Mouse (Mus musculus) left cerebral cortex, postnatal 25 days (tissue): Measurements from ENCODE around the gene Ubac2. TPM values are rescaled to one million over a fixed set of nuclear protein-coding genes. Genes with fewer than 3 reads are reported as not detected.
"Not testable (repeated sequence)": the region's sequence is repeated elsewhere in the genome, so short reads cannot be mapped to it uniquely, and the experiment has no call there.

ENCODE experiments used
- DNase-seq, 2 experiments: peaks; one replicate each; pipeline ENCODE4 v3.0.0; 2022; ENCODE audit warnings: low spot score in 2 of 2, mixed read lengths in 1 of 2
- intact Hi-C: fragments of 180-260 bp; cut with DNase I; formaldehyde crosslinking; loops from one replicate; pipeline ENCODE4 v1.15.1; 2025
- total RNA-seq, 2 experiments: library from RNA; stranded (reverse); gene quantifications; 2 replicates each; pipeline ENCODE4 v1.2.3; 2021

Gene Ubac2
- total RNA-seq = 10 to 100 TPM; 33.7 to 33.8 TPM

DNA sequence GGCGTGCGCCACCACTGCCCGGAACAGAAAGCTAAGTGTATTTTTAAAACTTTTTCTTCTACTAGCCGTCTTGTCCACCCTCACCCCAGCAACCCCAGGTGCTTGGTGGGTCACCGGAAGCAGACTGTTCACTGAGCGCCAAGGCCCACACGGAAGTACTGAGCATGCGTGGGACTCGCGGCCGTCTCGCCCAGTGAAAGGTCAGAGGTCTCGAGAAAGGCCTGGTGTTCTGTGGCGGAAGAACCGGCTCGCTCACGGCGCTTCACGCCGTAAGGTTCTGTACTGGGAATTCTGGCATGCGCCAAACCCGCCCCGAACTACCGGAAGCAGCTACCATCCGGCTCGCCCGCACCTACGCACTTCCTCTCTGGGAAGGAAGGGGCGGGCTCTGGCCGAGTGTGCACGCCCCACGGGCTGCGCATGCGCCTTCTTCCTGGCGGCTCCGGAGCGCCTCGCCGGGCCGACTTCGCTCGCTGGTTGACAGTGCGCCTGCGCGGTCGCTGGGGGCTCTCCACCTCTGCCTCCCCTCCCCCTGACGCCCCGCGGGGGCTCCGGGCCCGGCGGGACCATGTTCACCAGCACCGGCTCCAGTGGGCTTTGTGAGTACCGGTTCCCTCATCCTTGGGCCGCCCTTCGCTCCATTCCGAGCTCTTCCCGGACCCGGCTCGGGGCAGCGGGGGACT lies at the start of gene Ubac2:
Gene Ubac2, plus strand, starts transcription at position 445 of the 683 bp plus-strand sequence.
- intact Hi-C loops = loop anchor here (1.0 to 10.0 kb wide), 3 partner anchors 80 to 294 kb away; partner anchors contain the start of gene Tm9sf2

DNA sequence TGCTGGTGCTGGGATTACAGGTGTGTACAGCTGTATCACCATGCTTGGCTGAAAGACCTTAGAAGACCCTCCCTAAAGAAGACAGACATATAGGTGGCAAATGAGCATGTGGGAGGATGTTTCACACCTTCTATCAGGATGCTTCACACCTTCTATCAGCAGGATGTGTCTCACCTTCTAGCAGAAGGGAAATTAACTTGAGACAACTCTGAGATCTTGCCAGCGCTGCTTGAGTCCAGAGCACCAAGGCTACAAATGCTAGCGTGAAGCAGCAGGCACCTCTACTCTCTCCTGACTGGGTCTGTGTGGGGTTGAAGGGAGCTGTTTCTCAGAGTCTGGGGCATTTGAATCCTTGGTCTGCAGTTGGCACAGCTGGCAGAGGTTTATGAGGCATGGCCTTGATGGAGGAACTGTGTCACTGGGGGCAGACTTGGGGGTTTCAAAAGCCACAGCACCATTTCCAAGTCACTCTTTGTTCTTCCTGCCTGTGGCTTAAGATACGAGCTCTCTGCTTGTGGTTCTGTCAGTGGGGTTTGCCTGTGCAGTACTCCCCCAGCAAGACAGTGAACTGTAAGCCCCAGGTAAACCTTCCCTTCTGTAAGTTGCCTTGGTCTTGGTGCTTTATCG lies 48.5 kb upstream of the Ubac2 start:
- no peak for DNase-seq
- intact Hi-C loops = no loop called here

More for the DNA sequence above, at the start of gene Ubac2:
- peak; percentile 98 to 99 for DNase-seq

DNA sequence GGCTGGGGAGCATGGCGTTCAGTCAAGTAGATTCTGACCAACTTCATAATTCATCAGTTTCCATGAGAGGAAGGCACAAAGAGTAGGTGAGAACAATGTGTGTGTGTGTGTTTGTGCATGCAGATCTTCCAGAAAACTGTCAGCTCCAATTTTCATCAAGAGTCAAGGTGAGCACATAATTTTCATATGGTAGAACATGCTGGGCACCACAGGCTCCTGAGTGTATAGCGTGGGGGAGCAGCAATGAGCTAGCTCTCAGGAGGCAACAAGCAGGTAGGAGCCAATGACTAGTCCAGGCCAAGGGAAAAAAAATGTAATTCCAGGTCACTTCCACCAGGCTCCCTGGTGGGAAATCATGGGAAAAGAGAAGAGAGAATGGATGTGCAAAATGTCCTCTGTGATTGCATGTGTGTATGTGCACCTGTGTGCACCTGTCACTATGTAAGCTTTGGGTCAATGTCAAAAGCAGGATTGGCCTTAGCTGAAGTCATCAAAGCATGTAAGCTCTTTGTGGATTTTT lies 45.4 kb upstream of the Ubac2 start:
- intact Hi-C loops = no loop called here
- no peak for DNase-seq

DNA sequence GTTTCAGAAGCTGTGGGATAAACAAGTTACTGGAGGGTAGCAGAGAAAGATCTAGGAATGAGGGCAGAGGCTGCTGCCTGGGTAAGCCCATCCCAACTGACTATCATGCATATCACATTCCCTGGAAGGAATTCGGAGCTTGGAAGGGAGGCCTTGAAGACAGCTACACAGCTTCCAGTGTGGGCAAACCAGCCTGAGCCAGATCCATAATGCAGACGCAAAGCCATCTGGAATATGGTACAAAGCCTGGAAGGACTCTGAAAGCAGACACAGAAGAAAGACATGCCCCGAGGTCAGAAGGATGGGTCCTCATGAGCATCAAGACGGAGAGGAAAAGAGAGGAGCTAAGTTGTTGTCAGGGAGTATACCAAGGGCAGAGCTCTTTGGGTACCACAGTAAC lies 40.3 kb upstream of the Ubac2 start:
- intact Hi-C loops = no loop called here
- no peak for DNase-seq

DNA sequence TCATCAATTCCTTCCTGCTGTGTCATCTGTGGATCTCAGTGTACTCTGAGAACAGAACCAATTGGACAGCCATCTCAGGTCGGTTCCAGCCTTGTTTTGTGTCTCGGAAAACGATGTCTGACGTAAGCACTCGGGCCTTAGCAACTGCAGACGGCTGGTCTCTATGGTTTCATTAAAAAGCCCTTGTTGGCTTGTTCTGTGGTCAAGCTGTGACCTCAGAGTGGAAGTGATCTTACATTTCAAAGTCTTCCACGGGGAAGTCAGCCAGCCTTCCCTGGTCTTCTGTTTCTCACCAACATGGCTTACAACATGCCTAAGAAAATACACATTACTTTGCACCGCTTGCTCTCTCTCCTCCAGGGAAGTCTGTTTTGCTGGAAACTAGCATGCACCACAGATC lies 38.2 kb upstream of the Ubac2 start:
- intact Hi-C loops = no loop called here
- no peak for DNase-seq

DNA sequence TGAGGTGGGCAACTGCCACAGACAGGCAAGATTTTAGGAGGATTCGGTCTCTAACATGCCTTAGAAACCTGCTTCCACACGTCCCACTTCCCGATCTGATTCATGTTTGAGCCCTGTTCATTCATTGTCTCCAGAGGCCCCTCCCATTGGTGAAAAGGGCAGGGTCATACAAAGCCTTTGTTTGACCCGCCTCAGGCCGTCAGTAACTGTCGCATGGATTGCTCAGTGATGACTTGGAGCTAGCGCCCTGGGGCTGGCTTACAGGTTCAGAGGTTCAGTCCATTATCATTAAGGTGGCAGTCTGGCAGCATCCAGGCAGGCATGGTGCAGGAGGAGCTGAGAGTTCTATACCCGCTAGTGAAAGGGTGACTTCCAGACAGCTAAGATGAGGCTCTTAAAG lies 33.9 kb upstream of the Ubac2 start:
- intact Hi-C loops = no loop called here
- DNase-seq = no peak

DNA sequence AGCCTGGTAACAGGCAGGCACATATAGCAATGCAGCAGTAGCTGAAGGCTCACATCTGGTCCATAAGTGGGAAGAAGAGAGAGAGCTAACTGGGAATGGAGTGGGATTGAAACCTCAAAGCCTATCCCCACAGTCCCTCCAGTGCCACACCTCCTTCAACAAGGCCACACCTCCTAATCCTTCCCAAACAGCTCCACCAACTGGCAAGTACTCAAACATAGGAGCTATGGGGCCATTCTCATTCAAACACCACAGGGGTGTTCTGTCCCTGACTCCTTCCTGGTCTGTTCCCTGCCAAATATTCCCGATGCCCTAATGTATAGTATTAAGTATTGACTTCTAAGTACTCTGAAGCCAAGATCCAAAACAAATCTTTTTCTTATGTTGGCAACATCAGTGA lies 27.2 kb upstream of the Ubac2 start:
- intact Hi-C loops = no loop called here
- no peak for DNase-seq

DNA sequence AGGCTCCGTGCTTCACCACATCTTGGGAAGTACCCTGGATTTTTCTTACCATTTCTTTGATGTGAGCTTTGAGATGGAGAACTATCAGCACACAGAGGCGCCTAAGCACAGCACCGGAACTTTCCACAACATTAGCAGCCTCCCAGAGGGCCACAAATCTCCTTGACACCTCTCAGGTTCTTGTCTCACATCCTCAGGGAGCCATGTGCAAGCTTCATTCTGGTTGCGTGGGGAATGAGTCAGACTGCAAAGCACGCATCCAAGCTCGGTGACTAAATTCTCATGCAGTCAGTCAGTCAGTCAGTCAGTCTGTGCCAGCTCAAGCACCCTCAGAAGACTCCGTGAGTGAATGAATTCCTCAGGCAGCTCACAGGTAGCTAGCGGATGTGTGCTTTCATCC lies 25.9 kb upstream of the Ubac2 start:
- peak; percentile 10 to 61 for DNase-seq
- intact Hi-C loops = no loop called here

DNA sequence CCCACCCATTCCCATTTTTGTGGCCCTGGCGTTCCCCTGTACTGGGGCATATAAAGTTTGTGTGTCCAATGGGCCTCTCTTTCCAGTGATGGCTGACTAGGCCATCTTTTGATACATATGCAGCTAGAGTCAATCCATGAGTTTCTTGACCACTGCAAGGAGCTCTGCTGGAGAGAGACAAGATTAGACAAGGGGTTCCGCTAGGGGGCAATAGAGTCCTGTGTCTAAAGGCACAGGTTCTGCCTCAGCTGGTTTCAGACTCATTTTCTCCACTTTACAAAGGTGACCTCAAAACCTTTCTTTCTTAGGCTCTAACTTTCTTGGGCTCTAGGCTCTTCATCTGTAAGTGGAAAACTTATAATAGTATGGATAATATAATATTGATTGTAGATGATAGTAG lies 13.3 kb upstream of the Ubac2 start:
- DNase-seq = peak; percentile 69 to 73
- intact Hi-C loops = loop anchor here (1.0 to 5.0 kb wide), 2 partner anchors 54 to 197 kb away; no protein-coding TSS in a partner anchor

DNA sequence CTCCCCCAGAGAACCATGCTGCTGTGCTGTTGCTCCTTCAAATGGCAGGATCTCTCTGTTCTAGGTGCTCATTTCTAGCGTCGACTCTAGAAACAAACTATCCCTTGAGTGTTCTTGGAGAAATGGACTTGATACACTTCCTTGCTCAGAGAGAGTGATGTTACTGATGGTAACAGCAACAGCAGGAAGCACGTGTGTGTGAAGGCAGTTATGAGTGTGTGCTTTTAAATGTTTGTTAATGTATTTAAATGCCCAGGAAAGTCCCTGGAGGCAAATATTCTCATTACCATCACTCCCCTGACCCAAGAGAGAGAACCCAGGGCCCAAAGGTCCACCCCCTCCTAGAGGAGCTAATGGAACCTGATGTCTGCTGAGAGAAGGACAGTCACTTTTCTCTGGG lies 11.8 kb upstream of the Ubac2 start:
- no peak for DNase-seq
- intact Hi-C loops = loop anchor here (5.0 kb wide), 1 partner anchor 196 kb away; no protein-coding TSS in a partner anchor

DNA sequence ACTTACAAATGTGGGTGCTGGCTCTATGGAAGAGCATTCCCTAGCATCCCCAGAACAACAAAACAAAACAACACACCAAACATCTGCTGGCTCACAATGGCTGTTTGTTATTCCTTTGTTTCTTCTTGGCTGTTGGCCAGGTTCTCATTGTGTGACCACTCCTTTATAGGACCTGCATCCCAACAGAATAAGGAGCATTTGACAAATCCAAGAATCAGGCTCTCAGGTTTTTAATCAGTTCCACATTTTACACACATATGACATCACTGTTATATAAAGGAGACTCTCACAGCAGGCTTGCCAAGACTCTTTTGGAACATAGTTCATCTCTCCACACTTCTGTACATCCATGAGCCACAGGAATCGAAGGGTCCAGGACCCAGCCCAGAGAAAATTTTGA lies 9.3 kb upstream of the Ubac2 start:
- DNase-seq = peak; percentile 10 to 56
- intact Hi-C loops = loop anchor here (5.0 kb wide), 1 partner anchor 193 kb away; no protein-coding TSS in a partner anchor

DNA sequence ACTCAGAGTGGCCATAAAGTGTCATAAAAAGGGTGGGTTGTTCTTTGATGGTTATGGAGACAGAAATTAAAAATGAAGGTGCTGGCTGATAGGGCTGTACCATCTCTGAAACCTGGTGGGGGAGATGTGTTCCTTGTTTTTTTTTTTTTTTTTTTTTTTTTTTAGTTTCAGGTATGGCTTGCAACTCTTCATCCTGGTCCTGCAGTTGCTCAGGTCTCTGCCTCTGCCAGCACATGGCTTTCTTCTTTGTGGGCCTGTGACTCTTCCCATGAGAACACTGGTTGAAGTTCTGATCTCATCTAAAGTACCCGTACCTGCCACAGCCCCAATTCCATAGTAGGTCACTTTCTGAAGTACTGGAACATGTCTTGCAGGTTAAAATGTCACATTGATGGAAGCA lies 5.7 kb upstream of the Ubac2 start:
- intact Hi-C loops = loop anchor here (10.0 kb wide), 1 partner anchor 288 kb away; no protein-coding TSS in a partner anchor
- no peak for DNase-seq

DNA sequence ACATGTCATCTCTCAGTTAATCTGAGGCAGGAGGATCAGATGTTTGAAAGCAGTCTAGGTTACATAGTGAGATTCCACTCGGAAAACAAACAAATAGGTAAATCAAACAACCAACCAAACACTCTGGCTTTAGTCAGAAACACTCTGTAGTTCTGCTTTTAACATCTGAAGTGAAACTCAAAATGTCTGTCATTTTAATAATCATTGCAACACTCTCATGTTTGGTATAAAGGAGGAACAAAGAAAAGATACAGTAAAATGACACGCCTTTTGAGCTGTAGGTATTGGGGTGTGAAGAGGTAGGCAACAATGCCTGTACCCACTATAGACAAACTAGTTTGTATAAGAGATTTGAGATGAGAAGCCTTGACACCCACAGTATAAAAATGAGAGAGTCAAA lies 5.2 kb upstream of the Ubac2 start:
- intact Hi-C loops = loop anchor here (10.0 kb wide), 1 partner anchor 288 kb away; no protein-coding TSS in a partner anchor
- DNase-seq = no peak

DNA sequence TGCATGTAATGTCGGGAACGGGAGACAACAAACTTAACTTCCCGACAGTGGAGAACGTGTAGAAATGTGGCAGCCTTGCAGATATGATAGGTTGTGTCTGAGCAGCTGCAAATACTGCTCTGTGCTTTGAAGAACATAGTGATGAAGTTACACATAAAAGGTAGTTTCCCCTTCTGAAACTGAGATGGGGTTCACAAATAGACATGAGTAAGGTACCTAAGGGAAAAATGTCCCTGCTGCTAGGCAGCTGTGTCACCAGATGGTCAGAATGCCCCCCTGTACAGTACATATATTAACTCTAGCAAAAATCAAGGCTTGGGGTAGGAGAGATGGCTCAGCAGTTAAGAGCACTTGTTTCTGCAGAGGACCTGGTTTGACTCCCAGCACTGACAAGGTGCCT lies 4.8 kb upstream of the Ubac2 start:
- DNase-seq = no peak
- intact Hi-C loops = loop anchor here (10.0 kb wide), 1 partner anchor 289 kb away; no protein-coding TSS in a partner anchor

DNA sequence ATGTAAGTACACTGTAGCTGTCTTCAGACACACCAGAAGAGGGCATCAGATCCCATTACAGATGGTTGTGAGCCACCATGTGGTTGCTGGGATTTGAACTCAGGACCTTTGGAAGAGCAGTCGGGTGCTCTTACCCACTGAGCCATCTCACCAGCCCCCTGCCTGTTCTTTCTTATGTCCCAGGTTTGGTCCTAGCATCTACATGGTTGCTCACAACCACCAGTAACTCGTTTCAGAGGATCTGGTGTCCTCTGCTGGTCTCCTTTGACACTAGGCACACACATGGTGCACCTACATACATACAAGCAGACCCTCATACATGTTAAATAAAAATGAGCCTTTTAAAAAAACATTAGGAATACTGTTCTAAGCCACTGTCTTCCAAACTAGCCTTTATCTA lies 2.2 kb upstream of the Ubac2 start:
- not testable (repeated sequence) for DNase-seq
- intact Hi-C loops = loop anchor here (10.0 kb wide), 1 partner anchor 291 kb away; no protein-coding TSS in a partner anchor

DNA sequence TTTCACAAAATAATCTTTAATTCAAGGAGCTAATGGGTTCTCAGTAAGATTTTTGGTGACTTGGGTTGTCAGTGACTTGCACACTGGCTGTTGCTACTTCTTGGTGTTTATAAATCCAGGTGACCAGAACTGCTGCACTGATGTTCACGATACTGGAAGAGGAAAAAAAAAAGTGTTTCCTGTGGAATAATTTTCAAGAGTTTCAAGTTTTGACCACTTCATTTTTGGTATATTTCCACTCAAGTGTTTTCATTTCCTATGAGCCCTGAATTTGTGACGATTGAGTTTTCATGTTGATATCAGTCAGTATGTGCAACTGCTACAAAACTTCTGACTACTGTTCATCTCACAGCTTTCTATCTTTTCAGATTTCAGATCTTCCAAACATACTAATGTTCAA lies 1.6 kb upstream of the Ubac2 start:
- DNase-seq = no peak
- intact Hi-C loops = loop anchor here (10.0 kb wide), 1 partner anchor 292 kb away; no protein-coding TSS in a partner anchor

DNA sequence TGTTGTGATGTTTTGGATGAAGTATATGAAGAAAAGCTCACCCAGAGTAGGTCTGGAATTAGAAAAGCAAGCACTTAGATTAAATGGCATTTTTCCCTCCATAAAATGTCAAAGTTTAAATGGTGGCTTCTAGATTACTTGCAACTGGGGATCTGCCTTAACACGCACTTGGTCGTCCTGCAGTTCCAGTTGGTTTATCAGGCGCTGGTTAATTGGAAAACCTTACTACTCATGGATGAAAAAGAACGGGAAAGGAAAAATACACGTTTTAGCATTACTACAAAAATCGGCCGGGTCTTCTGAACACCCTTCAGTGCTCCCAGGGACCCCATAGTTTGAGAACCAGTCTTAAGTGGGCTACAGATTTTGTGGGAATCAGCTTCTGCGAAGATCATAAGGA lies 780 bp upstream of the Ubac2 start:
- intact Hi-C loops = loop anchor here (1.0 to 10.0 kb wide), 3 partner anchors 79 to 293 kb away; partner anchors contain the start of gene Tm9sf2
- no peak for DNase-seq

DNA sequence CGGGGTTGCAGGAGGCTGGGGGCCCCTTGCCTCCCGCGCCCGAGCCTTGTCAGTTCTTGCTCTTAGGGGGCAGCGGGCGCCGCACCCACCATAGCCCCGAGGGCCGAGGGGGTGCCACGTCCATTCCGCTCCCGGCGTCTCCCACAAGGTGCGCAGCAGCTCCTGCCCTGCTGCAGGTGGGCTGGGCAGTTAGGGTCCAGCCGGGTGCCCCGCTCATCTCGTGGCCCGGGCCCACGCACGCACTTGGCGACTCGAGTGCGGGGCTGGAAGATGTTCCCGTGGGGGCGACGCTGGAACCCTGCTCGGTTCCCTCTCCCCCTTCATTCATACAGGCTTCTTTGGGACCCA lies 413 bp downstream of the Ubac2 start:
- DNase-seq = peak in 1 of 2 experiments; percentile 10
- intact Hi-C loops = loop anchor here (1.0 to 10.0 kb wide), 3 partner anchors 81 to 294 kb away; partner anchors contain the start of gene Tm9sf2

DNA sequence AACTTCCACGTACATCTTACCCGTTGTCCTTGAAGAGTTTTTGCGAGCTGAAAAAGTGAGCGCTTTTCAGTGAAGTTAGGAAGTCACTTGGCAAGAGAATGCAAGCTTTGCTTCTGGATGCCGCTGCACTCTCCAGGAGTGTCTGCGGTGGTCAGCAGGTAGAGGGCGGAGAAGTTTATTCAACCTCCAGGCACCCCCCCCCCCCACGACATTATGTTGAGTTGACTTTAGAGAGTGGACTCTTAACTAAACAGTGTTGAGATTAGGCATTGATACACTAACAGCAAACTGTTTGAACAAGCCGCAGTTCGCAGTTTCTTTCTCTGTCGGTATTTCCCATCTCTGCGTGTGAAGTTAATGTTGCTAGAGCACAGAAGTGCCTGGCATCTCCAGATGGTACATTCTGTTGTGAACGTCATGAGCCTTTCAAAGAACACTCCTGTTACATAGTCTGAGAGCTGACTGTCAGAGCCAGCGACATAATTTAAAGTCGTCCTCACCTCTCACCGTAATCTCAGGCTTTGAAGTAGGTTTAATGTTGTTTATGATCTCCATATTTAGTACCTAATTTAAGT lies 933 bp downstream of the Ubac2 start:
- intact Hi-C loops = loop anchor here (2.0 to 10.0 kb wide), 2 partner anchors 227 to 295 kb away; partner anchors contain the start of gene Tm9sf2
- DNase-seq = peak; percentile 20 to 45

DNA sequence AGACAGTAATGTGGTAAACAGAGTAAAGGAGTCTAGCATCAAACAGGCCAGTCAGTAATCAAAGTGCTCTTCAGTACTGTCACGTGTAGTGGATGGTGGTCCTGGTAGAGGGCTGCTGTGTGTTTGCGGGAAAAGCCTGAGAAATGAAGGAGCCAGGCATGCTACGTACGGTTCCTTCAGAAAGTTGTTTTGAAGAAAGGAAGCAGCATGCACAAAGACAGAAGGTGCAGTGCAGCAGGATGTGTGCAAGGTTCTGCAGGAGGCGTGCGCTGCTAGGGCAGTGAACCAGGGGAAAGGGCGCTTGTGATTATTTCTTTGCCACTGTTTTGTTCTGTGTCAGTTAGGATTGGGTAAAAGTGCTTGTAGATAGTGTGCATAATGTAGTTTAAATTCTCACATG lies 2.8 kb downstream of the Ubac2 start:
- DNase-seq = no peak
- intact Hi-C loops = no loop called here
